Mouse (Mus musculus): ENCODE data around the gene Gpsm3. TPM values are rescaled to one million over a fixed set of nuclear protein-coding genes. Genes with fewer than 3 reads are reported as not detected.
A peak's percentile ranks its signal among the peaks of the same experiment; 100 is the strongest.

The Gpsm3 gene
- polyA plus RNA-seq, 1 experiment = 12.8 TPM

DNA sequence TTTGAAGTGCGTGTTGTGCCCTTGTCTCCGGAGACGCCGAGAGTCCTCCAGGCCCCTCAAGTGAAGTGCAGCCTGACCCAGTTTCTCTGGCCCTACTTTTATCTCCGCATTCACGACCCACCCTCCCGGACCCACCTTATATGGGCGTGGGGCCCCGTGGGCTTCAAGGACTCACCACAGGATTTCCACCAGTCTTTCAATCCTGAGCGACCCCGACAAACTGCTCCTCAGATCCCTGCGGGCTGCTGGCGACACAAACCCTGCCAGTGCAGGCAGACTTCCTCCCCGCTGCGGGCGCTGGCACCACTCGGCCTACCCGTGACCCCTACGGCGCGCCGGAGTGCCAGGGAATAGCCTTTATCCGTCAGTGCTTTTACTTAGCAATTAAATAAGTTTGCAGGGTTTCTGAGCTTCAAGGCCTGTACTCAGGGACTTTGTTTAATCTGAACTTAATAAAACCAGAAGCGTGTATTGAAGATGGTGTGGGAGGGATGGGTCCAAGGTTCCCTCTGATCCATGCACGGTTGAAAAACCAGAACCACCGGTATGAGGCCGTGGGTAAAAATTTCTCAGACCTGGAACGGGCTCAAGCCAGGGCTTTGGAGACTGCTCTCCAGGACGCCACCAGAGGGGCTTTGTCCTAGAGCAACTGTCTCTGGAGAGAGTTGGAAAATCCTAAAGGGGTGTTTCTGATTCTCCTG lies 38.5 kb downstream of the Gpsm3 start, which contains the start of gene Ppt2:
Gene Ppt2 (minus strand): TSS at position 568 of the 701 bp plus-strand sequence.
- H3K36me3 ChIP-seq (ENCODE audit: control insufficient read depth, insufficient read depth, low read length) = peaks cover 2% of the 10 kb centered on the region; the same call in 1 of the 2 replicates
- H3K27ac ChIP-seq (ENCODE audit: insufficient read depth, low read depth, low read length) = peak within 1 kb of the TSS; percentile 99
- TF ChIP-seq POLR2A (IDR thresholded peaks at IDR 0.05; ENCODE audit: low read depth, low read length) (no peak), CTCF (conservative IDR thresholded peaks at IDR 0.05; ENCODE audit: insufficient read depth, insufficient read length, low read depth, low read length) (no peak)
- DNase-seq = peak; percentile 88
- H3K27me3 ChIP-seq (replicated peaks; ENCODE audit: control insufficient read depth, insufficient read depth, low read length) = no peaks in the 10 kb centered on the region
- peaks cover 15% of the 10 kb centered on the region for H3K4me1 ChIP-seq (ENCODE audit: control insufficient read depth, insufficient read depth, low read length)
- WGBS = 2% methylated on average over 29 of the region's 29 CpGs
- peak within 1 kb of the TSS; percentile 81 for H3K4me3 ChIP-seq (ENCODE audit: insufficient read depth, low read depth, low read length)

GRCm38 (mm10) chr17:34628644-34628967 lies 39.0 kb downstream of the Gpsm3 start:
- WGBS = 32% methylated on average over 5 of the region's 5 CpGs
- peaks cover 15% of the 10 kb centered on the region for H3K4me1 ChIP-seq (ENCODE audit: control insufficient read depth, insufficient read depth, low read length)
- peaks cover 2% of the 10 kb centered on the region; the same call in 1 of the 2 replicates for H3K36me3 ChIP-seq (ENCODE audit: control insufficient read depth, insufficient read depth, low read length)
- DNase-seq = no peak
- H3K27ac ChIP-seq (ENCODE audit: insufficient read depth, low read depth, low read length) = peak overlapping the region; percentile 99
- H3K27me3 ChIP-seq (replicated peaks; ENCODE audit: control insufficient read depth, insufficient read depth, low read length) = no peaks in the 10 kb centered on the region
- TF ChIP-seq CTCF (conservative IDR thresholded peaks at IDR 0.05; ENCODE audit: insufficient read depth, insufficient read length, low read depth, low read length) (no peak), POLR2A (IDR thresholded peaks at IDR 0.05; ENCODE audit: low read depth, low read length) (no peak)
- H3K4me3 ChIP-seq (ENCODE audit: insufficient read depth, low read depth, low read length) = peak overlapping the region; percentile 81; the same call in 1 of the 2 replicates

- peaks cover 2% of the 10 kb centered on the region; the same call in 1 of the 2 replicates for H3K36me3 ChIP-seq (ENCODE audit: control insufficient read depth, insufficient read depth, low read length)
- 25% methylated on average over 16 of the region's 16 CpGs for WGBS
- no peak for DNase-seq
- peaks cover 15% of the 10 kb centered on the region for H3K4me1 ChIP-seq (ENCODE audit: control insufficient read depth, insufficient read depth, low read length)
- peak within 1 kb of the TSS; percentile 99 for H3K27ac ChIP-seq (ENCODE audit: insufficient read depth, low read depth, low read length)
- H3K27me3 ChIP-seq (replicated peaks; ENCODE audit: control insufficient read depth, insufficient read depth, low read length) = no peaks in the 10 kb centered on the region
- no peak for TF ChIP-seq POLR2A (IDR thresholded peaks at IDR 0.05; ENCODE audit: low read depth, low read length)
- no peak for TF ChIP-seq CTCF (conservative IDR thresholded peaks at IDR 0.05; ENCODE audit: insufficient read depth, insufficient read length, low read depth, low read length)
- H3K4me3 ChIP-seq (ENCODE audit: insufficient read depth, low read depth, low read length) = peak within 1 kb of the TSS; percentile 81
Observed at GRCm38 (mm10) chr17:34629221-34629751, 39.7 kb downstream of the Gpsm3 start, which contains the start of gene Prrt1. Gene Prrt1, plus strand, starts transcription at chr17:34629533.

GRCm38 (mm10) chr17:34629796-34630603 lies 40.4 kb downstream of the Gpsm3 start:
- Histone ChIP-seq H3K4me3 (ENCODE audit: insufficient read depth, low read depth, low read length) (peak overlapping the region; percentile 26), H3K4me1 (ENCODE audit: control insufficient read depth, insufficient read depth, low read length) (peaks cover 15% of the 10 kb centered on the region)
- 68% methylated on average over 12 of the region's 12 CpGs for WGBS

DNA sequence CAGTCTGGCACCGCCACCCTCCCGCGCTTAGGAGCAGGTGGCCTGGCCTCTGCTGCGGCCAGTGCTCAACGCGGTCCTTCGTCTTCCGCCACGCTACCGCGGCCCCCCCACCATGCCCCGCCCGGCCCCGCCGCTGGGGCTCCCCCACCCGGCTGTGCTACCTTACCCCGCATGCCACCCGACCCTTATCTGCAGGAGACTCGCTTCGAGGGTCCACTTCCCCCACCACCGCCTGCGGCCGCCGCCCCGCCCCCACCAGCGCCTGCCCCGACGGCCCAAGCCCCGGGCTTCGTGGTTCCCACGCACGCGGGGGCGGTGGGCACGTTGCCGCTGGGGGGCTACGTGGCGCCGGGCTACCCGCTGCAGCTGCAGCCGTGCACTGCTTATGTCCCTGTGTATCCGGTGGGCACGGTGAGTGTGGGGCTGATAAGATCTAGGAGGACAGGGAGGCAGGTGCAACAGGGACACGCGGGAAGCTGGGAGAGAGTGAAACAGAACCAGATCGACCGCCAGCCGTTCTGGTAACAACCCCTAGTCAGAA lies 41.2 kb downstream of the Gpsm3 start:
- no peaks in the 10 kb centered on the region for H3K27me3 ChIP-seq (replicated peaks; ENCODE audit: control insufficient read depth, insufficient read depth, low read length)
- TF ChIP-seq POLR2A (IDR thresholded peaks at IDR 0.05; ENCODE audit: low read depth, low read length) (no peak), CTCF (conservative IDR thresholded peaks at IDR 0.05; ENCODE audit: insufficient read depth, insufficient read length, low read depth, low read length) (no peak)
- no peak overlapping the region for H3K27ac ChIP-seq (ENCODE audit: insufficient read depth, low read depth, low read length)
- WGBS = 11% methylated on average over 48 of the region's 48 CpGs
- peaks cover 12% of the 10 kb centered on the region; the same call in 1 of the 2 replicates for H3K4me1 ChIP-seq (ENCODE audit: control insufficient read depth, insufficient read depth, low read length)
- DNase-seq = no peak
- peak overlapping the region; percentile 7; the same call in 1 of the 2 replicates for H3K4me3 ChIP-seq (ENCODE audit: insufficient read depth, low read depth, low read length)
- no peaks in the 10 kb centered on the region for H3K36me3 ChIP-seq (ENCODE audit: control insufficient read depth, insufficient read depth, low read length)

More at GRCm38 (mm10) chr17:34629796-34630603, 40.4 kb downstream of the Gpsm3 start:
- no peak for TF ChIP-seq CTCF (conservative IDR thresholded peaks at IDR 0.05; ENCODE audit: insufficient read depth, insufficient read length, low read depth, low read length)
- no peak for TF ChIP-seq POLR2A (IDR thresholded peaks at IDR 0.05; ENCODE audit: low read depth, low read length)
- Histone ChIP-seq H3K27me3 (replicated peaks; ENCODE audit: control insufficient read depth, insufficient read depth, low read length) (no peaks in the 10 kb centered on the region), H3K36me3 (ENCODE audit: control insufficient read depth, insufficient read depth, low read length) (peaks cover 2% of the 10 kb centered on the region; the same call in 1 of the 2 replicates), H3K27ac (ENCODE audit: insufficient read depth, low read depth, low read length) (no peak overlapping the region)
- DNase-seq = no peak

DNA sequence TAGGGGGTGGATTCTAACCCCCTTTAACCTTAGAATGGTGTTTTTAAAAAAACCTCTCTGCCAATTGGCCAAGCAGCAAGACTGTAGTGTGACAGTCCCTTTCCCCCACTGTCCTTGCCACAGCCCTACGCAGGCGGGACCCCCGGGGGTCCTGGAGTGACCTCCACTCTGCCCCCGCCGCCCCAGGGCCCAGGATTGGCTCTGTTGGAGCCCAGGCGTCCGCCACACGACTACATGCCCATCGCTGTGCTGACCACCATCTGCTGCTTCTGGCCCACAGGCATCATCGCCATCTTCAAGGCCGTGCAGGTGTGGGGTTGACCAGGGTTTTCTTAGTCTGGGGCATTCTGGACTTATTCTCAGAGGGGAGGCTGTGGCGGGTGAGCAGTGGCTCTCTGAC lies 42.0 kb downstream of the Gpsm3 start:
- Histone ChIP-seq H3K27ac (ENCODE audit: insufficient read depth, low read depth, low read length) (no peak overlapping the region), H3K27me3 (replicated peaks; ENCODE audit: control insufficient read depth, insufficient read depth, low read length) (no peaks in the 10 kb centered on the region), H3K36me3 (ENCODE audit: control insufficient read depth, insufficient read depth, low read length) (no peaks in the 10 kb centered on the region), H3K4me3 (ENCODE audit: insufficient read depth, low read depth, low read length) (no peak overlapping the region), H3K4me1 (ENCODE audit: control insufficient read depth, insufficient read depth, low read length) (peaks cover 9% of the 10 kb centered on the region; the same call in 1 of the 2 replicates)
- DNase-seq = no peak
- TF ChIP-seq POLR2A (IDR thresholded peaks at IDR 0.05; ENCODE audit: low read depth, low read length) (no peak), CTCF (conservative IDR thresholded peaks at IDR 0.05; ENCODE audit: insufficient read depth, insufficient read length, low read depth, low read length) (no peak)
- WGBS = 25% methylated on average over 12 of the region's 12 CpGs
